Mouse (Mus musculus) megakaryocyte, embryonic 14.5 days (primary cell): ENCODE measurements around the gene Dctn2.

ENCODE experiments used
- FLI1 ChIP-seq: IDR thresholded peaks from 2 replicates; pipeline ENCODE4 v1.6.1; 2012; ENCODE audit warnings: low read length, inconsistent platforms, mixed read lengths
- GATA1 ChIP-seq: IDR thresholded peaks from 3 replicates; pipeline ENCODE4 v1.6.1; 2012; ENCODE audit warnings: mixed read lengths, low read length, inconsistent platforms, borderline replicate concordance

DNA sequence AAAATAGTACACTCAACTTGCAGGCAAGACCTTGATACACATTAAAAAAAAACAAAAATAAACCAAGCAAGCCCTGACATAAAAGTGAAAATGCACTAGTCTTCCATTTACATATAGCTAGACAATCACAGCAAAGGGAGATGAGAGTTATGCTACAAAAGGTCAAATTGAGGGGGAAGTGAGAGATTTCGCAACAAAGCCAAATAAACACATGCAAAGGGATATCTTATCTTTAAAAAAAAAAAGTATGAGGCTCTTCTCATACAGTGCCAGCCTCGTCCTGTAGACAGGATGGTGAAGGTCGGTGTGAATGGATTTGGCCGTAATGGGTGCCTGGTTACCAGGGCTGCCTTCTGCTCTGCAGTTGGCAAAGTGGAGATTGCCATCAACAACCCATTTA, 46.7 kb downstream of the Dctn2 start:
- TF ChIP-seq GATA1: no peak
- no peak for TF ChIP-seq FLI1
